ENCODE assay signal across 15 mouse cellular contexts in the genomic region with DNA sequence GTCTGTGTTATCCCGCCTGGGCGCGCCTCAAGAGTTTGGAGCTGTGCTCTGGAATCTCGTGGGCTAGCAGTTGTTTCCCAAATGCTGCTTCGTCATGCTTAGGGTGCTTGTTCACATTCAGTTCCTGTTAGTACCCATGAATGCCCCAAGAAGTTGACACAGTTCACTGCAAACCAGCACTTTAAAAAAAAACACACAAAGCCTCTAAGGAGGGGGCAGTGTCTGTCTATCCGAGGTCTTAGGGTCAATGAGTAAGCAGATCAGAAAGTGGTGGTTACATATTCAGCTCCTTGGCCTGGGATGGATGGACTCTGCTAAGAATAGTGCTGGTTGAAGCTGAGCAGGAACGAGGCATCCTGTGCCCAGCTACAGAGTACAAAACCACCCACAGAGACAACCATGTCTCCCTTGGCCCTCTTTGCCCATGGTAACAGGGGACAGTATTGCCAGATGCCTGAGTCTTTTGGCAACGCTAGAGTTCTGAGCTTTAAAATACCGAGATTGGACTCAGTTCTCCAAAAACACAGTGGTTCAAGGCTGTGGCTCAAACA. TPM values are rescaled to one million over a fixed set of nuclear protein-coding genes. Genes with fewer than 3 reads are reported as not detected.
DNase-seq lines count a peak whose midpoint lies in the region; ATAC-seq lines count a peak whose summit lies in the region.
"Had no signal": no experiment of that assay in that cellular context is flagged by ENCODE, and none has a peak within 500 bp of the region (broad histone marks: within the 10 kb centered on the region; RNA-seq: fewer than 3 reads in every experiment).

No protein-coding gene starts in this region.

- DNase-seq in kidney, adult 11 months = peak; percentile 45
- peak; percentile 54 for DNase-seq in Muller cell, postnatal 12 days (ENCODE audit: inconsistent ontology term)
- no peak for DNase-seq in hindbrain, embryonic 11.5 days (ENCODE audit: low spot score)
- DNase-seq: adrenal gland, adult 8-10 months; cerebellum, adult 8-10 months; thymus, postnatal 4 days had no signal

- H3K4me3 ChIP-seq in kidney, embryonic 14.5 days (ENCODE audit: low read length) = no peak overlapping the region
- H3K4me3 ChIP-seq in macrophage (ENCODE audit: inconsistent target) = no peak overlapping the region
- no peak overlapping the region for H3K4me3 ChIP-seq in hindbrain, embryonic 11.5 days (ENCODE audit: low read depth, low read length)
- H3K4me3 ChIP-seq in forebrain, embryonic 12.5 days (replicated peaks) = no peak overlapping the region
- H3K4me3 ChIP-seq: forebrain, embryonic 13.5 days; heart, embryonic 10.5 days; limb, embryonic 12.5 days; neural tube, embryonic 15.5 days had no signal

- no peaks in the 10 kb centered on the region for H3K9me3 ChIP-seq in kidney, embryonic 14.5 days (ENCODE audit: control insufficient read depth, low read length)
- H3K9me3 ChIP-seq in hindbrain, embryonic 11.5 days (ENCODE audit: control insufficient read depth, low read length) = no peaks in the 10 kb centered on the region
- no peaks in the 10 kb centered on the region for H3K9me3 ChIP-seq in forebrain, embryonic 12.5 days
- H3K9me3 ChIP-seq: forebrain, embryonic 13.5 days; heart, embryonic 10.5 days; limb, embryonic 12.5 days; neural tube, embryonic 15.5 days had no signal

- H3K27me3 ChIP-seq in kidney, embryonic 14.5 days (ENCODE audit: control insufficient read depth, insufficient read depth, low read length) = no peaks in the 10 kb centered on the region
- H3K27me3 ChIP-seq in hindbrain, embryonic 11.5 days (ENCODE audit: control insufficient read depth, insufficient read depth, low read length) = no peaks in the 10 kb centered on the region
- H3K27me3 ChIP-seq in forebrain, embryonic 12.5 days = no peaks in the 10 kb centered on the region
- H3K27me3 ChIP-seq: forebrain, embryonic 13.5 days; limb, embryonic 12.5 days; neural tube, embryonic 15.5 days had no signal

- H3K36me3 ChIP-seq in kidney, embryonic 14.5 days (ENCODE audit: control insufficient read depth, insufficient read depth, low read length) = no peaks in the 10 kb centered on the region
- no peaks in the 10 kb centered on the region for H3K36me3 ChIP-seq in macrophage (ENCODE audit: inconsistent target)
- H3K36me3 ChIP-seq in hindbrain, embryonic 11.5 days (ENCODE audit: control insufficient read depth, insufficient read depth, low read length) = no peaks in the 10 kb centered on the region
- no peaks in the 10 kb centered on the region; the same call in 1 of the 2 replicates for H3K36me3 ChIP-seq in forebrain, embryonic 12.5 days (replicated peaks)
- H3K36me3 ChIP-seq: heart, embryonic 10.5 days; limb, embryonic 12.5 days; neural tube, embryonic 15.5 days had no signal

- ATAC-seq in kidney, embryonic 14.5 days (ENCODE audit: low FRiP score, low TSS enrichment) = no peak
- ATAC-seq in common myeloid progenitor, adult 5-6 weeks (replicated peaks; ENCODE audit: low read depth, poor library complexity, severe bottlenecking) = peak; percentile 45
- ATAC-seq in hindbrain, embryonic 11.5 days (ENCODE audit: low FRiP score) = no peak
- no peak for ATAC-seq in forebrain, embryonic 12.5 days (ENCODE audit: low FRiP score)
- ATAC-seq: forebrain, embryonic 13.5 days had no signal

- H3K27ac ChIP-seq in kidney, embryonic 14.5 days (ENCODE audit: low read depth, low read length) = no peak overlapping the region
- H3K27ac ChIP-seq in macrophage = peak overlapping the region; percentile 18
- no peak overlapping the region for H3K27ac ChIP-seq in hindbrain, embryonic 11.5 days (ENCODE audit: low read depth, low read length)
- no peak overlapping the region for H3K27ac ChIP-seq in forebrain, embryonic 12.5 days
- H3K27ac ChIP-seq: forebrain, embryonic 13.5 days; limb, embryonic 12.5 days; neural tube, embryonic 15.5 days had no signal

- H3K4me2 ChIP-seq in kidney, embryonic 14.5 days (replicated peaks; ENCODE audit: low read depth, low read length) = no peak overlapping the region
- H3K4me2 ChIP-seq in hindbrain, embryonic 11.5 days (replicated peaks; ENCODE audit: low read depth, low read length) = no peak overlapping the region
- no peak overlapping the region for H3K4me2 ChIP-seq in forebrain, embryonic 12.5 days
- H3K4me2 ChIP-seq: forebrain, embryonic 13.5 days; limb, embryonic 12.5 days; neural tube, embryonic 15.5 days had no signal

- H3K9ac ChIP-seq in kidney, embryonic 14.5 days (ENCODE audit: low read depth, low read length) = no peak overlapping the region
- H3K9ac ChIP-seq in hindbrain, embryonic 11.5 days (ENCODE audit: low read depth, low read length) = no peak overlapping the region
- no peak overlapping the region for H3K9ac ChIP-seq in forebrain, embryonic 12.5 days
- H3K9ac ChIP-seq: forebrain, embryonic 13.5 days; limb, embryonic 12.5 days; neural tube, embryonic 15.5 days had no signal

- 50% methylated on average over 9 of the region's 9 CpGs for WGBS in kidney, embryonic 14.5 days
- WGBS in macrophage (ENCODE audit: missing documents) = 58% methylated on average over 9 of the region's 9 CpGs
- WGBS in hindbrain, embryonic 11.5 days = 76% methylated on average over 9 of the region's 9 CpGs
- WGBS in forebrain, embryonic 12.5 days = 76% methylated on average over 9 of the region's 9 CpGs

- H3K79me2 ChIP-seq in macrophage (ENCODE audit: inconsistent target) = peaks cover 6% of the 10 kb centered on the region; the same call in 1 of the 2 replicates

- H3K4me1 ChIP-seq in kidney, embryonic 14.5 days (ENCODE audit: control insufficient read depth, insufficient read depth, low read length) = 0 out of 2 replicates have a peak, but pooled peaks cover 7% of the 10 kb centered on the region
- H3K4me1 ChIP-seq in hindbrain, embryonic 11.5 days (replicated peaks; ENCODE audit: control insufficient read depth, insufficient read depth, low read length) = no peaks in the 10 kb centered on the region
- peaks cover 9% of the 10 kb centered on the region; the same call in 1 of the 2 replicates for H3K4me1 ChIP-seq in forebrain, embryonic 12.5 days

RNA-seq across cellular contexts. Expression of gene Dapk1, which starts 59.0 kb away (rescaled TPM):
- polyA plus RNA-seq in kidney, embryonic 14.5 days (2014; fragmentation: Nextera tagmentation; extraction: Ambion mirVana) = 15.1 and 24.5 TPM in 2 replicates
- 5.8 and 8.6 TPM in 2 replicates for total RNA-seq in common myeloid progenitor, adult 5-6 weeks (2017)
- 10 to 100 TPM; 15.1 to 54.3 (median 22.1) TPM for total RNA-seq in macrophage (2018; cell fraction: chromatin; rRNA removed)
- total RNA-seq in macrophage (2018; cell fraction: cytosol; rRNA removed) = 10 to 100 TPM in 12 of 26 experiments, 1 to 10 TPM in 14; 4.9 to 14.9 (median 8.6) TPM
- total RNA-seq in macrophage (2018; cell fraction: nucleus; rRNA removed) = 10 to 100 TPM in 20 of 26 experiments, 1 to 10 TPM in 6; 7.4 to 48.2 (median 15.3) TPM
- 7.9 to 20.0 TPM (median 10.2 TPM) in 3 replicates for polyA plus RNA-seq in macrophage (2018)
- polyA plus RNA-seq in hindbrain, embryonic 11.5 days (2014; fragmentation: Nextera tagmentation; extraction: Ambion mirVana) = 19.6 and 39.5 TPM in 2 replicates
- polyA plus RNA-seq in forebrain, embryonic 12.5 days (2016; fragmentation: Nextera tagmentation; extraction: Ambion mirVana) = 39.8 and 43.3 TPM in 2 replicates
- polyA plus RNA-seq: C2C12 had no signal
